Mouse (Mus musculus) liver, postnatal 0 days (tissue): ENCODE results near the gene Cemip2.

Experiments
- CTCF ChIP-seq: sonication (generic); IDR thresholded peaks from 2 replicates; pipeline ENCODE4 v1.5.1; 2016; ENCODE audit warnings: antibody characterized with exemption, low read depth
- EP300 ChIP-seq: IDR thresholded peaks from 2 replicates; pipeline ENCODE4 v1.6.1; 2016; ENCODE audit warnings: antibody characterized with exemption, low read depth, mild to moderate bottlenecking

GRCm38 (mm10) chr19:21737881-21738590, 40.1 kb upstream of the Cemip2 start:
- TF ChIP-seq EP300 (no peak), CTCF (no peak)
